Mouse (Mus musculus): ENCODE results near the gene Olfr976. TPM values are rescaled to one million over a fixed set of nuclear protein-coding genes. Genes with fewer than 3 reads are reported as not detected.

The Olfr976 gene
- polyA plus RNA-seq (2014; fragmentation: Illumina TruSeq; extraction: RNeasy Lipid Tissue Mini Kit (QIAGEN cat#74804); ENCODE audit: insufficient read depth, low read depth, low replicate concordance): not detected

DNA sequence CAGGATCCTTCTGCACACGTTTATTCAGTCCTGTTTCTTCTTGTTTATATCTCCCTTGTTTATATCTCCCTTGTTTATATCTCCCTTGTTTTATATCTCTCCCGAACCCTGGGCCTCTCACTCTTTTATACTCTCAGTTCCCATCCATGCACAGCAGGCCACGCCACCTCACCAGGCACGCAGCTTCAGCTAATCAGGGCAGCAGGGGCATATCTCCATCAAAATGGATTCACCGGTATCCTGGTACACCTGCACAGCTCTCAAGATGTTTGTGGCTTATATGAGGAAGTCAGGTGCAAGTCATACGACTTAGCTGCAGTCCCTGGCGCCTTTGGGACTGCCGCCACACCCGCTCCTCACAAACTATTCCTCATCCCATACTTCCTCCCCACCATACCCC lies at the start of gene Olfr976:
Olfr976 (minus strand) TSS at position 101 of the 400 bp plus-strand sequence.

DNA sequence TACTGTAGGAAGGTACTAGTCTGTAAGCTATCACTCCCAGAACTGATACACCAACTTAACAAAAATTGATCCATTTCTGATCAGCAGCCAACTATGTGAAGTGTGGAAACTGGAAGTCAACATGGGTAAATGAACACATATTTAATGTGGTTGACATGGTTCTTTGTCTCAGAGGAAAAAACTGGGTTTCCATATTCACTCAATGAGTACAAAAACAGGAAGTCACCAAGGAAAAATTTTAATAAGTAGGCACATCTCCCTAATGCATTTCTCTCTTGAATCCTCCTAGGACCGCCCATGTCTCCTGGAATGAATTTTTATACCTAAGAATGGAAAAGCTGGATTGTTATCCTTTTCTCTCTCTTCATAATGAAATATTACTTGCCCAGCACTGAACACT lies 48.5 kb upstream of the Olfr976 start, which contains the start of gene Olfr980:
Olfr980 (minus strand) TSS at position 101 of the 400 bp plus-strand sequence.

DNA sequence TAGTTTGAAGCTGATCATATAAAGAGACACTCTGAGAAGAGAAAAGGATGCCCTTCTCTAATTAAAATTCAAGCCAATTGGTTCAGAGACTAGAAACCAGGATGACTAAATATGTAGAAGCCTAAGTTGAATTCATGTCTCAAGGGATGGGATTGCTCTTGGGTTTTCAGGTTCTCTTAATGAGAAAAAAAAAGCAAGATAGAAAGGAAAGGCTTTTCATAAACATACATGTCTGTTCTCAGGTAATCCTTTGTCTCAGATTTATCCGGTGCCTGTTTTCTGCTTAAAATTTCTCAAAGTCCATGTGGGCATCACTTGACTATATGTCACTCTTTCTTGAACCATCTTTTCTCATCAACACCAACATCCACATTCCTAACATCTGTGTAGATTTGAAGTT lies 42.4 kb upstream of the Olfr976 start, which contains the start of gene Olfr979:
Olfr979 (minus strand) TSS at position 101 of the 400 bp plus-strand sequence.

DNA sequence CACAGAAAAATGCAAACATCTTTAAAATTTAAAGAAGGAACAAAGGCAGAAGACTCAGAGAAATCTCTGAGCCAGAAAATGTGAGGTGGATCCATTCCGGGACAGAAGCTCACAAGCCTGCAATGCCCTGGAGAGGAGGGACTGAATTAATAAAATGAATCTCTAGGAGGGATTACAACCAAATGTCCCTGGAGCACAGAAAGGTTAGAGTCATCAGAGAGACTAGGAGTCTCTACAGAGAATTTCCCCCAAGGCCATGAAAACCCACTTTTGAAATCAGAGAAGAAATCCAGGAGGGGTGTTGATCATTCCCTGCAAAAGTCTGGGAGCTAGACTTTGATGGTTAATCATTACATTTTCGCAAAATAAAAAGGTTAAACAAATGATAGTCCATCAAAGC lies 30.9 kb upstream of the Olfr976 start, which contains the start of gene Olfr978:
Olfr978 (plus strand) TSS at position 301 of the 400 bp plus-strand sequence.

DNA sequence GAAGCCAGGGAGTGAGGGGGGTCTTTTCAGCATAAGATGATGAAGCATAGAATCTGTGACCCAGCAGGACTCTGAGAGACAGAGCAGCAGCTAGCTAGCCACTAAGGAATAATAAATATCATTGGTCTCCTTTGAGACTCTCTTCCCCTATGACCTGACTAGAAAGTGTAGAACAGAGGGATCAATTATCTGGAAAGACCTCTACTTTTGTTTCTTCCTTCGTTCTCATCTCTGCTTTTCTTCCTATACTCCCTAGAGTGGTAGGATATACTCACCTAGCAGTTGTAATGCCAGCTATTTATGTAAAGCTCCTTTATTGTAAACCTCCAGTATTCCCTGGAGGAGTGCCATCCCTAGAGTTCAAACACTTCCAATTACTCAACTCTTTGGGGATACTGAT lies 9.0 kb downstream of the Olfr976 start, which contains the start of gene Olfr975:
Olfr975 (minus strand) TSS at position 101 of the 400 bp plus-strand sequence.

DNA sequence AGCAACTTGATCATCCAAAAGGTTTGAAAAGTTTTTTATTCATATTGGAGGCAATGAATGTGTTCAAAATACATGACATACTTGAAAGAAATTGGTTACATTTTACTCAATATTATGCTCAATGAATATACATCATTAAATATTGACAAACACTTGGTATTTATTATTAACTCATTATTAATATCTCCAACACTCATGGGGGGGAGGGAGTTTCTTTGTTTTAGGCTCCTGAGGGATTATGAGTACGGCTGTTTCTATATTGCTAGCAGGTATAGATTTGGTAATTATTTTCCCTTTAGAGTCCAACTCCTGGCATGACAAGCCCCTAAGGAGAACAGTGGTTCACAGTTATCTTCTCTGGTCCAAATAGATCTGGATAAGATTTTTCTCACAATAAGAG lies 23.7 kb downstream of the Olfr976 start, which contains the start of gene Olfr974:
Olfr974 (plus strand) TSS at position 301 of the 400 bp plus-strand sequence.

DNA sequence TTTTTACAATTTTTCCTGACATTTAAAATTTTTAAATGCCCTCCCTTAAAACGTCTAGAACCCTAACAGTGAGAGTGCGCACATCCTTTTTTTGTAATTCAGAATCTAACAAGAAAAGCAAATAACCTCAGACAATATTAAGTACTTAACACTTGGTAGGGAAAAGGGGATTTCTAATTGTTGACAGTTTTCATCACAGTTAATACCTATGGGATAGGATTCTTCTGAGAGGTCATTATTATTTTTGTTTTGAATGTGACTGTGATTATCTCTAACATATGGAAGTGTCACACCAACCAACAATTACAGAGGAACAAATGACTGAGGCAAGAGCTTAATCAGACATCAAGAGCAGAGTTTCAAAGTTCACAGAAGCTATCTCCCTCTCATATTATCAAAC lies 53.9 kb downstream of the Olfr976 start, which contains the start of gene Olfr229:
Olfr229 (plus strand) TSS at position 301 of the 400 bp plus-strand sequence.

Other genes starting within 250 kb of the Olfr976 start
- gene Olfr965, start 249.8 kb downstream of the Olfr976 start, polyA plus RNA-seq (2014; fragmentation: Illumina TruSeq; extraction: RNeasy Lipid Tissue Mini Kit (QIAGEN cat#74804); ENCODE audit: insufficient read depth, low read depth, low replicate concordance): not detected
- gene Olfr150, start 230.2 kb downstream of the Olfr976 start, polyA plus RNA-seq (2014; fragmentation: Illumina TruSeq; extraction: RNeasy Lipid Tissue Mini Kit (QIAGEN cat#74804); ENCODE audit: insufficient read depth, low read depth, low replicate concordance): not detected
- not detected for gene Olfr967, start 214.9 kb downstream of the Olfr976 start, polyA plus RNA-seq (2014; fragmentation: Illumina TruSeq; extraction: RNeasy Lipid Tissue Mini Kit (QIAGEN cat#74804); ENCODE audit: insufficient read depth, low read depth, low replicate concordance)
- not detected for gene Olfr968, start 177.9 kb downstream of the Olfr976 start, polyA plus RNA-seq (2014; fragmentation: Illumina TruSeq; extraction: RNeasy Lipid Tissue Mini Kit (QIAGEN cat#74804); ENCODE audit: insufficient read depth, low read depth, low replicate concordance)
- gene Olfr969, start 170.2 kb downstream of the Olfr976 start, polyA plus RNA-seq (2014; fragmentation: Illumina TruSeq; extraction: RNeasy Lipid Tissue Mini Kit (QIAGEN cat#74804); ENCODE audit: insufficient read depth, low read depth, low replicate concordance): not detected
- not detected for gene Olfr970, start 152.3 kb downstream of the Olfr976 start, polyA plus RNA-seq (2014; fragmentation: Illumina TruSeq; extraction: RNeasy Lipid Tissue Mini Kit (QIAGEN cat#74804); ENCODE audit: insufficient read depth, low read depth, low replicate concordance)
- gene Olfr971, start 124.3 kb downstream of the Olfr976 start, polyA plus RNA-seq (2014; fragmentation: Illumina TruSeq; extraction: RNeasy Lipid Tissue Mini Kit (QIAGEN cat#74804); ENCODE audit: insufficient read depth, low read depth, low replicate concordance): not detected
- not detected for gene Olfr972, start 94.7 kb downstream of the Olfr976 start, polyA plus RNA-seq (2014; fragmentation: Illumina TruSeq; extraction: RNeasy Lipid Tissue Mini Kit (QIAGEN cat#74804); ENCODE audit: insufficient read depth, low read depth, low replicate concordance)
- not detected for gene Olfr229, start 53.8 kb downstream of the Olfr976 start, polyA plus RNA-seq (2014; fragmentation: Illumina TruSeq; extraction: RNeasy Lipid Tissue Mini Kit (QIAGEN cat#74804); ENCODE audit: insufficient read depth, low read depth, low replicate concordance)
- gene Olfr974, start 23.6 kb downstream of the Olfr976 start, polyA plus RNA-seq (2014; fragmentation: Illumina TruSeq; extraction: RNeasy Lipid Tissue Mini Kit (QIAGEN cat#74804); ENCODE audit: insufficient read depth, low read depth, low replicate concordance): not detected
- gene Olfr975, start 9.1 kb downstream of the Olfr976 start, polyA plus RNA-seq (2014; fragmentation: Illumina TruSeq; extraction: RNeasy Lipid Tissue Mini Kit (QIAGEN cat#74804); ENCODE audit: insufficient read depth, low read depth, low replicate concordance): not detected
- not detected for gene Olfr978, start 31.0 kb upstream of the Olfr976 start, polyA plus RNA-seq (2014; fragmentation: Illumina TruSeq; extraction: RNeasy Lipid Tissue Mini Kit (QIAGEN cat#74804); ENCODE audit: insufficient read depth, low read depth, low replicate concordance)
- gene Olfr979, start 42.3 kb upstream of the Olfr976 start, polyA plus RNA-seq (2014; fragmentation: Illumina TruSeq; extraction: RNeasy Lipid Tissue Mini Kit (QIAGEN cat#74804); ENCODE audit: insufficient read depth, low read depth, low replicate concordance): not detected
- gene Olfr980, start 48.4 kb upstream of the Olfr976 start, polyA plus RNA-seq (2014; fragmentation: Illumina TruSeq; extraction: RNeasy Lipid Tissue Mini Kit (QIAGEN cat#74804); ENCODE audit: insufficient read depth, low read depth, low replicate concordance): not detected
- gene Olfr981, start 60.3 kb upstream of the Olfr976 start, polyA plus RNA-seq (2014; fragmentation: Illumina TruSeq; extraction: RNeasy Lipid Tissue Mini Kit (QIAGEN cat#74804); ENCODE audit: insufficient read depth, low read depth, low replicate concordance): not detected
- gene Olfr982, start 112.7 kb upstream of the Olfr976 start, polyA plus RNA-seq (2014; fragmentation: Illumina TruSeq; extraction: RNeasy Lipid Tissue Mini Kit (QIAGEN cat#74804); ENCODE audit: insufficient read depth, low read depth, low replicate concordance): not detected
- gene Olfr983, start 132.5 kb upstream of the Olfr976 start, polyA plus RNA-seq (2014; fragmentation: Illumina TruSeq; extraction: RNeasy Lipid Tissue Mini Kit (QIAGEN cat#74804); ENCODE audit: insufficient read depth, low read depth, low replicate concordance): not detected
- not detected for gene Olfr984, start 153.1 kb upstream of the Olfr976 start, polyA plus RNA-seq (2014; fragmentation: Illumina TruSeq; extraction: RNeasy Lipid Tissue Mini Kit (QIAGEN cat#74804); ENCODE audit: insufficient read depth, low read depth, low replicate concordance)
- not detected for gene Olfr985, start 169.1 kb upstream of the Olfr976 start, polyA plus RNA-seq (2014; fragmentation: Illumina TruSeq; extraction: RNeasy Lipid Tissue Mini Kit (QIAGEN cat#74804); ENCODE audit: insufficient read depth, low read depth, low replicate concordance)
- gene Tmem225, start 187.0 kb upstream of the Olfr976 start, polyA plus RNA-seq (2014; fragmentation: Illumina TruSeq; extraction: RNeasy Lipid Tissue Mini Kit (QIAGEN cat#74804); ENCODE audit: insufficient read depth, low read depth, low replicate concordance): not detected
- not detected for gene Olfr986, start 219.8 kb upstream of the Olfr976 start, polyA plus RNA-seq (2014; fragmentation: Illumina TruSeq; extraction: RNeasy Lipid Tissue Mini Kit (QIAGEN cat#74804); ENCODE audit: insufficient read depth, low read depth, low replicate concordance)
- 1.2 TPM for gene Zfp202, start 231.2 kb upstream of the Olfr976 start, polyA plus RNA-seq (2014; fragmentation: Illumina TruSeq; extraction: RNeasy Lipid Tissue Mini Kit (QIAGEN cat#74804); ENCODE audit: insufficient read depth, low read depth, low replicate concordance)

Measured in lung, adult 10 weeks (tissue).